Mouse (Mus musculus) kidney, postnatal 0 days (tissue): ENCODE results near the gene Pfkm. TPM values are rescaled to one million over a fixed set of nuclear protein-coding genes. Genes with fewer than 3 reads are reported as not detected.

Source experiments
- ATAC-seq: fragments of 200-750 bp; cut with Nextera tagmentation; replicated peaks from 2 replicates; pipeline ENCODE4 v1.8.0; 2017; ENCODE audit warnings: low read depth, moderate number of reproducible peaks, moderate TSS enrichment, moderate library complexity; ENCODE audit not compliant: low FRiP score
- DNase-seq: peaks from one replicate; pipeline ENCODE4 v3.0.0-alpha.2; 2016; ENCODE audit warnings: low spot score
- H3K27ac ChIP-seq: fragments of 300-500 bp; sonication (generic); 2 replicates; pipeline ENCODE4 v1.5.1; 2014; ENCODE audit warnings: mild to moderate bottlenecking
- H3K27me3 ChIP-seq: fragments of 300-500 bp; sonication (generic); 2 replicates; pipeline ENCODE4 v1.6.1; 2014; ENCODE audit warnings: low read length, mixed read lengths; ENCODE audit not compliant: insufficient read depth
- H3K36me3 ChIP-seq: fragments of 300-500 bp; sonication (generic); 2 replicates; pipeline ENCODE4 v1.6.1; 2014; ENCODE audit warnings: low read length, mixed read lengths; ENCODE audit not compliant: insufficient read depth
- H3K4me1 ChIP-seq: fragments of 300-500 bp; sonication (generic); replicated peaks from 2 replicates; pipeline ENCODE4 v1.6.1; 2014; ENCODE audit warnings: antibody characterized with exemption, low read length, mixed read lengths; ENCODE audit not compliant: insufficient read depth
- H3K4me2 ChIP-seq: fragments of 300-500 bp; sonication (generic); 2 replicates; pipeline ENCODE4 v1.6.1; 2014; ENCODE audit warnings: mild to moderate bottlenecking, low read length, moderate library complexity, mixed read lengths
- H3K4me3 ChIP-seq: fragments of 300-500 bp; sonication (generic); replicated peaks from 2 replicates; pipeline ENCODE4 v1.5.1; 2014; ENCODE audit warnings: low read depth, low read length
- H3K9ac ChIP-seq: fragments of 300-500 bp; sonication (generic); 2 replicates; pipeline ENCODE4 v1.6.1; 2014; ENCODE audit warnings: low read depth, low read length
- H3K9me3 ChIP-seq: fragments of 300-500 bp; sonication (generic); replicated peaks from 2 replicates; pipeline ENCODE4 v1.6.1; 2016; ENCODE audit warnings: low read length, inconsistent platforms, mixed read lengths
- CTCF ChIP-seq: IDR thresholded peaks from 2 replicates; pipeline ENCODE4 v1.5.1; 2016; ENCODE audit warnings: antibody characterized with exemption, low read depth, mild to moderate bottlenecking, moderate library complexity
- WGBS: fragments of 180-500 bp; shearing (Covaris S2); extraction: QIAGEN DNeasy Blood & Tissue Kit; methylation state at CpG from one replicate; pipeline ENCODE4 v1.1.7; 2014; 5-methylcytosine and 5-hydroxymethylcytosine counted together
- polyA plus RNA-seq: library from polyadenylated mRNA; unstranded; fragments of >200 nt; fragmentation: Nextera tagmentation; extraction: Ambion mirVana; gene quantifications from 2 replicates; pipeline ENCODE4 v1.2.1, GENCODE M21; 2015

The Pfkm gene
- polyA plus RNA-seq, 1 experiment from 2014 or later, result 34.2 TPM

DNA sequence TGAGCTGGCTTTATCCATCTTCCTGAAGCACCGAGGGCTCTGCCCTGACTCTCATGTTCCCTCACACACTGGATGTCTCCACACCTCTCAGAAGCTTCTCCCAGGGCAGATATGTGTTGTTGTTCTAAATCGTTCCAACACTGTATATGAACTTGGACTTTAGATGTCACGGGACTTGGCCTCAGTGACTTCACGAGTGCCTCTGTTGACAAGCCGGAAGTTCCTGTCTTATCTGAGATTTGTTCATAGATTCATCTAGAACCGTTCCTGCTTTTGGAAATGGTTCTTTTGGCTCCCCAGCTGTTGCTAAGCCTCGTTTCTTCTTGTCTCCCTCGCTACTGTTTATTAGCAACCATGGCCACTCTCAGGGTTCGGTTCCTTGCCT, 23.4 kb downstream of the Pfkm start:
- no peaks in the 10 kb centered on the region for H3K9me3 ChIP-seq
- no peak overlapping the region for H3K9ac ChIP-seq
- peaks cover 22% of the 10 kb centered on the region; the same call in 1 of the 2 replicates for H3K36me3 ChIP-seq
- ATAC-seq, result no peak
- TF ChIP-seq CTCF, result no peak
- H3K27me3 ChIP-seq, result no peaks in the 10 kb centered on the region
- no peak for DNase-seq
- no peak overlapping the region for H3K4me3 ChIP-seq
- H3K4me2 ChIP-seq, result no peak overlapping the region
- H3K4me1 ChIP-seq, result no peaks in the 10 kb centered on the region
- 89% methylated on average over 9 of the region's 9 CpGs for whole genome bisulfite sequencing
- H3K27ac ChIP-seq, result no peak overlapping the region

DNA sequence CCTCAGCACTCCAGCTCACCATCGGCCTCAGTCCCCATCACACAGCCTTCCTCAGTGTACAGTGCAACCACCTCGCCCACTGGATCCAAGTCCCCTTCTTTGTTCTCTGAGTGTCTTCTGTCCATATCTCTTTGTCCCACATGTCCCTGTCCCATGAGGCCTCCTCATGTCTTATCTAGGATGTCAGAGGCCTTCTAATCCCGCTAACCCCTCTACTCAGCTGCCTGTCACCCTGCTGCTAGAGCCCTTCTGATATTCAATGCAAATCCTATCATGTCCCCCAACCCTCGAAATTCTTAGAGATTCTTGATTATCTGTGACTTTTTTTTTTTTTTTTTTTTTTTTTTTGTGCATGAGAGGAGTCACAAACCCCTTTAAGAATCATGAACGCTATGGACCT, 23.9 kb downstream of the Pfkm start:
- ATAC-seq, result no peak
- 87% methylated on average over 5 of the region's 5 CpGs for WGBS
- no peak overlapping the region for H3K4me2 ChIP-seq
- H3K27ac ChIP-seq, result no peak overlapping the region
- H3K4me1 ChIP-seq, result no peaks in the 10 kb centered on the region
- H3K9me3 ChIP-seq, result no peaks in the 10 kb centered on the region
- no peak for DNase-seq
- H3K9ac ChIP-seq, result no peak overlapping the region
- no peak for TF ChIP-seq CTCF
- H3K27me3 ChIP-seq, result no peaks in the 10 kb centered on the region
- no peak overlapping the region for H3K4me3 ChIP-seq
- H3K36me3 ChIP-seq, result peaks cover 28% of the 10 kb centered on the region

DNA sequence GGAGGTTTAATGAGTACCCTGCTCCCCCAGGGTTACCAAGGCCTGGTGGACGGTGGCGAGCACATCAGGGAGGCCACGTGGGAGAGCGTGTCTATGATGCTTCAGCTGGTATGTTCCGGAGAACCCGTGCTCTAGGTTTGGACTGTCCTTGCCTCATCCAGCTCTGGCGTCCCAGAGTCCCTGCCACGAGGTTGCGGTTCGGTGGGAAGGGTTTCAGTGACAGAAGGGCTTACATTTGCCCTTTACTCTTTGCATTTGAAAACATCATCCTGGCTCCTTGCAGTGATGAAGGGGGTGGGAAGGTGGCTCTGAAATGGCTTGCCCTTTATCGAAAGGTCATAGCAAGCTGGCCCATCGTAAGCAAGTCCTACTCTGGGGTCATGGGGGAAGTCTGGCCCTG, 27.0 kb downstream of the Pfkm start:
- Histone ChIP-seq H3K4me2 (no peak overlapping the region), H3K36me3 (peaks cover 48% of the 10 kb centered on the region), H3K27ac (no peak overlapping the region), H3K9ac (no peak overlapping the region), H3K4me3 (no peak overlapping the region), H3K27me3 (no peaks in the 10 kb centered on the region), H3K4me1 (no peaks in the 10 kb centered on the region), H3K9me3 (no peaks in the 10 kb centered on the region)
- ATAC-seq (no peak), DNase-seq (no peak)
- WGBS, result 83% methylated on average over 12 of the region's 12 CpGs
- TF ChIP-seq CTCF, result no peak

DNA sequence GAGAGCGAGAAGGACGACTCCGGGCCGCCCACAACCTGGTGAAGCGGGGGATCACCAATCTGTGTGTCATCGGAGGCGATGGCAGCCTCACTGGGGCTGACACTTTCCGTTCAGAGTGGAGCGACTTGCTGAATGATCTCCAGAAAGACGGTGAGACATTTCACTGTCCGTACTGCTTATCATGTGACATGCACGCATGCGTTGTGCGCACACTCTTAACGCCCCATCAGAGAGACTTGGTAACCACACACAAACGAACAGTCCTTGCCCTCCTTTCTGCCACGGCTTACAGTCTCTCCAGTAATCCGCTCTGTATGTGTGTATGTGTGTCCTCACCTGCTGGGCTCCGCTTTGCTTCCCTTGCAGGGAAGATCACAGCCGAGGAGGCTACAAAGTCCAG, 28.4 kb downstream of the Pfkm start:
- ATAC-seq, result no peak
- Histone ChIP-seq H3K27me3 (no peaks in the 10 kb centered on the region), H3K4me2 (no peak overlapping the region), H3K36me3 (peaks cover 50% of the 10 kb centered on the region), H3K9me3 (no peaks in the 10 kb centered on the region), H3K27ac (no peak overlapping the region), H3K9ac (no peak overlapping the region), H3K4me3 (no peak overlapping the region), H3K4me1 (no peaks in the 10 kb centered on the region)
- WGBS, result 93% methylated on average over 20 of the region's 20 CpGs
- TF ChIP-seq CTCF, result no peak
- DNase-seq, result no peak

DNA sequence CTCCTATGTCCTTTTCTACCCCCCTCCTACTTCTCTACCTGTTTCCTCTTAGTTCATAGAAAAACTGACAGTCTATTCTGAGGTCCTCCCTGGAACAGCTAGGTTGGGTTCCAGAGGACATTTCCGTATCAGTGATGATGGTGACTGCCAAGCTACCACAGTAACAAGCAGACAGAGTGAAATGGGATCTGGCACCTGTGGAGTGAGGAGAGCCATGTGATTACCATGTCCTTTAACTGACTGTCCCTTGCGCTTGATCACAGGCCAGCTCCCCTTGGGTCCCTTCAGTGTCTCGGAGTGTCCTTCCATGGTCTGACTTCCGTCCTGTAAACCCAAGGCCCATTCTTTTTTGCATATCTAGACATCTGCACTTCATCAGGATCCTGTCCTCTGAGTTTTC, 38.6 kb downstream of the Pfkm start:
- Histone ChIP-seq H3K4me2 (no peak overlapping the region), H3K27me3 (no peaks in the 10 kb centered on the region), H3K27ac (no peak overlapping the region), H3K4me1 (no peaks in the 10 kb centered on the region), H3K4me3 (no peak overlapping the region), H3K9ac (no peak overlapping the region), H3K9me3 (no peaks in the 10 kb centered on the region), H3K36me3 (peaks cover 46% of the 10 kb centered on the region)
- WGBS, result 91% methylated on average over 4 of the region's 4 CpGs
- no peak for DNase-seq
- no peak for ATAC-seq
- no peak for TF ChIP-seq CTCF

DNA sequence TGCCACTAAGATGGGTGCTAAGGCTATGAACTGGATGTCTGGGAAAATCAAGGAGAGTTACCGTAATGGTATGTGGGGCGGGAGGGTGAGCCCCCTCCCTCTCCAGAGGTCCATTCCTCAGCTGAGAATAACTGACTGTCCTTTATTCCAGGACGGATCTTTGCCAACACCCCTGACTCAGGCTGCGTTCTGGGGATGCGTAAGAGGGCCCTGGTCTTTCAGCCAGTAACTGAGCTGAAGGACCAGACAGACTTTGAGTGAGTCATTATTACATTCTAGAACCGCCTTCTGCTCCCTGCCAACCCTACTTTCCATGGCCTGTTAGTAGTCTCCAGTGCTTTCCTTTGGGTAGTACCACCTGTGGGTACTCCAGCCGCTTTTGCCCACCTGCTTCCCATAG, 39.1 kb downstream of the Pfkm start:
- Histone ChIP-seq H3K27me3 (no peaks in the 10 kb centered on the region), H3K9ac (no peak overlapping the region), H3K4me2 (no peak overlapping the region), H3K9me3 (no peaks in the 10 kb centered on the region), H3K27ac (no peak overlapping the region), H3K4me3 (no peak overlapping the region), H3K4me1 (no peaks in the 10 kb centered on the region), H3K36me3 (peaks cover 47% of the 10 kb centered on the region)
- WGBS, result 91% methylated on average over 7 of the region's 7 CpGs
- no peak for TF ChIP-seq CTCF
- ATAC-seq (no peak), DNase-seq (no peak)

DNA sequence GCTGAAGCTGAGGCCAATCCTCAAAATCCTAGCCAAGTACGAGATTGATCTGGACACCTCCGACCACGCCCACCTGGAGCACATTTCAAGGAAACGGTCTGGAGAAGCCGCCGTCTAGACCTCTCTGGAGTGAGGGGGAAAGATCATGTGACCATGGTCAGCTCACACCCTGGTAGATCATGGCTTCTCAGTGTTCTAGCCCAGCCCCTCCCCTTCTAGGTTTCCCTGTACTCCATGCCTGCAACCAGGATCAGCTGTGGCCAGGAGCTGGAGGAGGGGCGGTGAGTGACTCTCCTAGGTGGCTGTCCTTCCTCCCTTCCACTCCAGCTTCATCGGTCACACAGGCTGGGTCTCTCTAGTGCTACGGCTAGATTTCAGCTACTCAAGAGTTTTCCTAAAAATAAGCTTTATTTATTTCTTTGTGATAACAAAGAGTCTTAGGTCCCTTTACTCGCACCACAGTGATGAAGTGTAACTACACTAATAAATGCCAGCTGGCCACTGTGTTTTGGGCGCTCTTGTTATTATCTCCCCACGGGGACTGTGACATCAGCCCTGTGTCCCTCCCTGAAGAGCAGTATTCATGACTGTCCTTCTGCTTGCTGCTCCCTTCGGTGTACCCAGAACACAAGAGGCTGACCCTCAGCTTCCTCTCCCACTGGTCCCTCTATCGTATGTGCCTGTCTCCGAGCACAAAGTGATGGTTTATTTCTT, 39.7 kb downstream of the Pfkm start:
- peaks cover 53% of the 10 kb centered on the region for H3K36me3 ChIP-seq
- 82% methylated on average over 15 of the region's 15 CpGs for WGBS

More for the DNA sequence above, 39.7 kb downstream of the Pfkm start:
- DNase-seq (no peak), ATAC-seq (no peak)
- Histone ChIP-seq H3K27me3 (no peaks in the 10 kb centered on the region), H3K9ac (no peak overlapping the region), H3K4me2 (no peak overlapping the region), H3K9me3 (no peaks in the 10 kb centered on the region), H3K4me1 (no peaks in the 10 kb centered on the region), H3K4me3 (no peak overlapping the region), H3K27ac (no peak overlapping the region)
- no peak for TF ChIP-seq CTCF
